Mouse (Mus musculus) hindbrain, embryonic 14.5 days (tissue): Measurements from ENCODE around the gene Plgrkt. TPM values are rescaled to one million over a fixed set of nuclear protein-coding genes. Genes with fewer than 3 reads are reported as not detected.

Experiments
- ATAC-seq: fragments of 200-750 bp; cut with Nextera tagmentation; 2 replicates; pipeline ENCODE4 v1.8.0; 2017; ENCODE audit warnings: moderate number of reproducible peaks, mild to moderate bottlenecking, moderate TSS enrichment, moderate library complexity; ENCODE audit not compliant: low FRiP score
- DNase-seq: peaks from one replicate; pipeline ENCODE4 v3.0.0-alpha.2; 2015; ENCODE audit warnings: low spot score
- H3K27ac ChIP-seq: fragments of 300-500 bp; sonication (generic); 2 replicates; pipeline ENCODE4 v1.5.1; 2014; ENCODE audit warnings: mild to moderate bottlenecking, moderate library complexity
- H3K27me3 ChIP-seq: fragments of 300-500 bp; sonication (generic); 2 replicates; pipeline ENCODE4 v1.6.1; 2014; ENCODE audit warnings: mild to moderate bottlenecking, low read length, mixed read lengths; ENCODE audit not compliant: control insufficient read depth, insufficient read depth
- H3K36me3 ChIP-seq: fragments of 300-500 bp; sonication (generic); replicated peaks from 2 replicates; pipeline ENCODE4 v1.6.1; 2014; ENCODE audit not compliant: control insufficient read depth, insufficient read depth
- H3K4me1 ChIP-seq: fragments of 300-500 bp; sonication (generic); replicated peaks from 2 replicates; pipeline ENCODE4 v1.6.1; 2014; ENCODE audit warnings: antibody characterized with exemption, low read length, mixed read lengths; ENCODE audit not compliant: control insufficient read depth, insufficient read depth
- H3K4me2 ChIP-seq: fragments of 300-500 bp; sonication (generic); replicated peaks from 2 replicates; pipeline ENCODE4 v1.6.1; 2014; ENCODE audit warnings: mild to moderate bottlenecking, moderate library complexity
- H3K4me3 ChIP-seq: fragments of 300-500 bp; sonication (generic); replicated peaks from 2 replicates; pipeline ENCODE4 v1.5.1; 2014; ENCODE audit warnings: mild to moderate bottlenecking, low read length
- H3K9ac ChIP-seq: fragments of 300-500 bp; sonication (generic); 2 replicates; pipeline ENCODE4 v1.6.1; 2014
- H3K9me3 ChIP-seq: fragments of 300-500 bp; sonication (generic); 2 replicates; pipeline ENCODE4 v1.6.1; 2016; ENCODE audit warnings: low read length; ENCODE audit not compliant: control insufficient read depth
- WGBS: fragments of 180-500 bp; shearing (Covaris S2); extraction: QIAGEN DNeasy Blood & Tissue Kit; methylation state at CpG from one replicate; pipeline ENCODE4 v1.1.7; 2014; 5-methylcytosine and 5-hydroxymethylcytosine counted together
- polyA plus RNA-seq: library from polyadenylated mRNA; unstranded; fragments of >200 nt; fragmentation: Nextera tagmentation; extraction: Ambion mirVana; gene quantifications from 2 replicates; pipeline ENCODE4 v1.2.1, GENCODE M21; 2014

Plgrkt gene
- polyA plus RNA-seq, 1 experiment from 2014 or later, result 81.6 TPM

GRCm38 (mm10) chr19:29363557-29363956 lies 3.6 kb downstream of the Plgrkt start:
- ATAC-seq (no peak), DNase-seq (no peak)
- H3K4me1 ChIP-seq, result peaks cover 24% of the 10 kb centered on the region
- H3K36me3 ChIP-seq, result peaks cover 5% of the 10 kb centered on the region; the same call in 1 of the 2 replicates
- H3K9ac ChIP-seq, result no peak overlapping the region
- H3K27ac ChIP-seq, result no peak overlapping the region
- 93% methylated on average over 7 of the region's 7 CpGs for WGBS
- H3K4me2 ChIP-seq, result no peak overlapping the region
- no peaks in the 10 kb centered on the region for H3K27me3 ChIP-seq
- no peaks in the 10 kb centered on the region for H3K9me3 ChIP-seq
- H3K4me3 ChIP-seq, result no peak overlapping the region

GRCm38 (mm10) chr19:29362173-29362930 lies 4.8 kb downstream of the Plgrkt start:
- ATAC-seq (0 out of 2 replicates have a peak, but pooled peaks have one; percentile 5), DNase-seq (no peak)
- no peaks in the 10 kb centered on the region for H3K9me3 ChIP-seq
- 48% methylated on average over 13 of the region's 13 CpGs for whole genome bisulfite sequencing
- H3K4me2 ChIP-seq, result peak overlapping the region; percentile 76
- peaks cover 21% of the 10 kb centered on the region for H3K4me1 ChIP-seq
- H3K9ac ChIP-seq, result peak overlapping the region; percentile 85
- peak overlapping the region; percentile 48 for H3K27ac ChIP-seq
- H3K4me3 ChIP-seq, result peak overlapping the region; percentile 68
- H3K36me3 ChIP-seq, result peaks cover 14% of the 10 kb centered on the region
- H3K27me3 ChIP-seq, result no peaks in the 10 kb centered on the region

- Histone ChIP-seq H3K4me2 (peak overlapping the region; percentile 76), H3K27ac (peak overlapping the region; percentile 71), H3K36me3 (peaks cover 22% of the 10 kb centered on the region), H3K4me3 (peak overlapping the region; percentile 68), H3K9me3 (no peaks in the 10 kb centered on the region), H3K27me3 (no peaks in the 10 kb centered on the region), H3K9ac (peak overlapping the region; percentile 85), H3K4me1 (peaks cover 15% of the 10 kb centered on the region)
- WGBS, result 2% methylated on average over 33 of the region's 33 CpGs
- DNase-seq (peak; percentile 91), ATAC-seq (peak; percentile 100)
Observed at GRCm38 (mm10) chr19:29361468-29362130, 5.6 kb downstream of the Plgrkt start.

- H3K9ac ChIP-seq, result no peak overlapping the region
- H3K9me3 ChIP-seq, result no peaks in the 10 kb centered on the region
- no peak for DNase-seq
- WGBS, result 81% methylated on average over 5 of the region's 5 CpGs
- H3K27me3 ChIP-seq, result no peaks in the 10 kb centered on the region
- no peak overlapping the region for H3K27ac ChIP-seq
- ATAC-seq, result no peak
- no peak overlapping the region for H3K4me3 ChIP-seq
- H3K4me2 ChIP-seq, result peak overlapping the region; percentile 76; the same call in 1 of the 2 replicates
- H3K36me3 ChIP-seq, result peaks cover 22% of the 10 kb centered on the region
- H3K4me1 ChIP-seq, result peaks cover 19% of the 10 kb centered on the region
Observed at GRCm38 (mm10) chr19:29360251-29360650, 6.9 kb downstream of the Plgrkt start.

- Histone ChIP-seq H3K9me3 (no peaks in the 10 kb centered on the region), H3K4me1 (peaks cover 13% of the 10 kb centered on the region), H3K9ac (no peak overlapping the region), H3K27me3 (no peaks in the 10 kb centered on the region), H3K36me3 (peaks cover 22% of the 10 kb centered on the region), H3K4me3 (no peak overlapping the region), H3K4me2 (no peak overlapping the region), H3K27ac (no peak overlapping the region)
- DNase-seq (no peak), ATAC-seq (no peak)
- WGBS, result 87% methylated on average over 11 of the region's 11 CpGs
Observed at GRCm38 (mm10) chr19:29356281-29356680, 10.9 kb downstream of the Plgrkt start.

- 5% methylated on average over 20 of the region's 20 CpGs for WGBS
Observed at GRCm38 (mm10) chr19:29354895-29355877, 12.0 kb downstream of the Plgrkt start.

GRCm38 (mm10) chr19:29350991-29351390 lies 16.2 kb downstream of the Plgrkt start:
- Histone ChIP-seq H3K4me1 (peaks cover 6% of the 10 kb centered on the region; the same call in 1 of the 2 replicates), H3K9ac (no peak overlapping the region), H3K4me3 (no peak overlapping the region), H3K27me3 (no peaks in the 10 kb centered on the region), H3K27ac (no peak overlapping the region), H3K36me3 (peaks cover 7% of the 10 kb centered on the region), H3K4me2 (no peak overlapping the region), H3K9me3 (no peaks in the 10 kb centered on the region)
- 20% methylated on average over 5 of the region's 5 CpGs for WGBS
- DNase-seq (no peak), ATAC-seq (no peak)

More at GRCm38 (mm10) chr19:29354895-29355877, 12.0 kb downstream of the Plgrkt start:
- no peaks in the 10 kb centered on the region for H3K9me3 ChIP-seq
- H3K4me2 ChIP-seq, result peak overlapping the region; percentile 58
- ATAC-seq (peak; percentile 62; the same call in 1 of the 2 replicates), DNase-seq (peak; percentile 92)
- H3K4me3 ChIP-seq, result peak overlapping the region; percentile 18
- peaks cover 6% of the 10 kb centered on the region; the same call in 1 of the 2 replicates for H3K4me1 ChIP-seq
- no peak overlapping the region for H3K27ac ChIP-seq
- H3K9ac ChIP-seq, result peak overlapping the region; percentile 24; the same call in 1 of the 2 replicates
- H3K36me3 ChIP-seq, result peaks cover 23% of the 10 kb centered on the region
- no peaks in the 10 kb centered on the region for H3K27me3 ChIP-seq

GRCm38 (mm10) chr19:29345636-29346035 lies 21.6 kb downstream of the Plgrkt start:
- H3K9ac ChIP-seq, result no peak overlapping the region
- no peak overlapping the region for H3K4me2 ChIP-seq
- H3K4me3 ChIP-seq, result no peak overlapping the region
- no peaks in the 10 kb centered on the region for H3K27me3 ChIP-seq
- DNase-seq (no peak), ATAC-seq (no peak)
- WGBS, result 80% methylated on average over 6 of the region's 6 CpGs
- no peaks in the 10 kb centered on the region for H3K9me3 ChIP-seq
- no peaks in the 10 kb centered on the region for H3K4me1 ChIP-seq
- H3K27ac ChIP-seq, result no peak overlapping the region
- peaks cover 7% of the 10 kb centered on the region for H3K36me3 ChIP-seq
